Mouse (Mus musculus): ENCODE results near the gene Ms4a6b.
A peak's percentile ranks its signal among the peaks of the same experiment; 100 is the strongest.
"Not testable (repeated sequence)": the region's sequence is repeated elsewhere in the genome, so short reads cannot be mapped to it uniquely, and the experiment has no call there.

The Ms4a6b gene

DNA sequence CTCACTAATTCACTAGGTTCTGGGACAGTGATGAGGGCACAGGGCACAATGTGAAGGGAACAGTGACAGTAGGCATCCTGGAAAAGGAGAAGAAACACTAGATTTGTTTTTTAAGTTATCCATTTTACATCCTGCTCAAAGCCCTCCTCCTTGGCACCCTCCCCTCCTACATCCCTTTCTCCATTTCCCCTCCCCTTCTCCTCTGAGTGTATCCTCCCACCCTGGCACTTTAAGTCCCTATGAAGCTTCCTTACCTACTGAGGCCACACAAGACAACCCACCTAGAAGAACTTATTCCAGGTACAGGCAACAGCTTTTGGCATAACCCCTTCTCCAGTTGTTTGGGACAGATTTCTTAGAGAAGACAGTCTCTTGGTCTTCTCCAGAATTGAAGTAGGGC is at the start of gene Ms4a6b:
Gene Ms4a6b (plus strand): TSS at position 267 of the 400 bp plus-strand sequence.
- DNase-seq, result no peak

- DNase-seq, result not testable (repeated sequence)
Measured at GRCm38 (mm10) chr19:11468361-11468760, 48.0 kb upstream of the Ms4a6b start.

DNA sequence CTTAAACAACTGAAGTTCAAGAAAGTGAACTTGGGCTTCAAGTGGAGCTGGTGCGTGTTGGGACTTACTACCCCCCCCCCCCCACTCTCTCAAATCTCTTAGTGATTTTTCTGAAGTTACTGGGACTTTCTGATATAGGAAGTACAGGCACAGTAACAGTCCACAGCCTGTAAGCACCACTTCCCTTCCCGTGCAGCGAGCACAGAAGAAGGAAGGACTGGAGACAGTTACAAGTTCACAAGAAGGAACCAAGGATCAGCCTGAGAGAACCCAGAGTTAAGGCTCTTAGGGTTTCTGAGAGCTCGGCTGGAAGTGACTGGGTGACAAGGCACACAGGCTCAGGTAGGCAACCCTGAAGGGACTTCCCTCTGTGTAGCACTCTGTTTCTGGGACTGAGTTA is 47.1 kb upstream of the Ms4a6b start, which contains the start of gene Ms4a6c:
Gene Ms4a6c (plus strand): TSS at position 152 of the 400 bp plus-strand sequence.
- DNase-seq, result not testable (repeated sequence)

DNA sequence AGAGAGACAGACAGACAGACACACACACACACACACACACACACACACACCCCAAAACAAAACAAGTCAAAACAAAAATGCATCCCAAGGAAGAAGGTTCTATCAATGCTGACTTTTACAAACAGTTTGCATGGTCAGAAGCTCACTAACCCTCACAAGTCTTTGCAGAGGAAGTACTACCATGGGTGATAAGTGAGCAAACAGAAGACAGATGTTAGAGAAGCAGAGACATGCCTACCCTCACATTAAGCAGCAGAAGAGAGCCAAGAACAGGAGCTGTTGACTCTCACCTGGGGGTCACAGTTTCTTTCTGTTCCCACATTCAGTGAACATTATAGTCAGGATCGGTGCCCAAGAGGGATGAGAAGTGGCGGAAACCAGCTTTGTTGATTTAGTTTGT is 36.6 kb upstream of the Ms4a6b start:
- no peak for DNase-seq

DNA sequence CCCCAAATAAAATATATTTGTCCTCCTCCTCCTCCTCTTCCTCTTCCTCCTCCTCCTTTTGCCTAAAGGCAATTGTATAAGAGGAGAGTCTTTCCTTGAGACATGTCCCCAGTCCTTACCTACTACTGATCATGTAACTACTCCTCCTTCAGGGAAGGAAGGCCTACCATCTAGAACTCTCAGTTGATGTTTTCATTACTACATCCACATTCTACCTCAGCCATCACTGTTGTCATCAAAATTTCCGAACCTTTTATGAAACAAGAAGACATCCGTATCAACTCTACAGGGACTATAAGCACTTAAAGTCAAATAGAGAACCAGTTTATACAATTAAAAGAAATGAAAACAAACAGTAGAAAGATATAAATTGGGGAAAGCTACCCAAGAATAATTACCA is 33.6 kb upstream of the Ms4a6b start:
- DNase-seq, result no peak

DNA sequence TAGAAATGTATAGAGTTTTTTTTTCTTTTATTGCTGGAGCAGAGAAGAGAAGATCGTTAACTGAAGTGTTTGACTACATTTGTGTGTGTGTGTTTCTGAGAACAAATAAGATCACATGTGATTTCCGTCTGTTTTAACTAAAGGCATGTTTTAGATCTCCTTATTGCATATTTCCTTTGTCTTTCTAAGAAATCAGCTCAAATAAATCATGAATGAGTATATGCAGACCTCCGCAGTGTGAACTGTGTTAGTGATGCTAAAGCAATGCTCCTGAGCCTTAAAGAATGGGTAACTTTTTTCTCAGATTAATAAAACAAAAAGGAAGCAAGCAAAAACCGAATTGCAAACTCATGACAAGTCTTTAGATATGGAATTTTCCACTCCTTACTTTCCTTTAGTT is 32.4 kb upstream of the Ms4a6b start:
- DNase-seq, result no peak

GRCm38 (mm10) chr19:11484388-11484787 is 31.9 kb upstream of the Ms4a6b start:
- no peak for DNase-seq

GRCm38 (mm10) chr19:11485266-11485665 is 31.0 kb upstream of the Ms4a6b start:
- DNase-seq, result no peak

DNA sequence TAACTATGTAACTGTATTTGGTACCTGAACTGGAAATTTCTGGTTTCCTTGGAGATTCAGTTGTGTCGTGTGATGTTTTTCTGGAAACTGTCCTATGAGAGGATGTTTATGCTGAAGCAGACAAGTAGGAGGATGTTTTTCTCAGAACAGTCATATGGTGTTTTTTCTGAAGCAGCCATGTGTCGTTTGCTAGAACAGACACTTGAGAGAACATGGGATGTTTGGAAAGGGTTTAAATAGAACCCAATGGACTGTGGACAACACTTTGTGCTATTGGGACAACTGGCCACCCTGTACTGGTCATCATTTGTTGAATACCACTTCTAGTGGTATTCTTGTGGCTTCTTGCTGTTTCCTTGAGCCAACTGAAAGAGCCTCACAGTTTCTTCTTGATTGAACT is 30.6 kb upstream of the Ms4a6b start, which contains the start of gene Gm8369:
Gene Gm8369 (plus strand): TSS at position 193 of the 400 bp plus-strand sequence.
- no peak for DNase-seq

DNA sequence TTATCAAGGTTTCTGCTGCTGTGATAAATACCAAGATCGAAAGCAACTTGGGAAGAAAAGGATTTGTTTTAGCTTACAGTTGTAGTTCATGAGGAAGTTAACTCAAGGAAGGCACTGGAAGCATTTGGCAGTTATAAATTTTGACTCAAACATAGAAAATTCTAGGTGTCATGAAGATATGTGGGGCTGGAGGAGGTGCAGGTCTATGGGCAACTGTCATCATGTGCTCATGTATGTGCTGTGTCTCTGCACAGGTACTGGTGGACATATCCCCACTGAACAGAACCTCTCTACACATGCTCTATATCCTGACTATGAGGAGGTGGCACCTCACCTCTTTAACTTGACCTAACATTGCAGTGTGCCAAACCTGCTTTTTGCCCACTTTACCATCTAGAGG is 29.7 kb upstream of the Ms4a6b start:
- no peak for DNase-seq

DNA sequence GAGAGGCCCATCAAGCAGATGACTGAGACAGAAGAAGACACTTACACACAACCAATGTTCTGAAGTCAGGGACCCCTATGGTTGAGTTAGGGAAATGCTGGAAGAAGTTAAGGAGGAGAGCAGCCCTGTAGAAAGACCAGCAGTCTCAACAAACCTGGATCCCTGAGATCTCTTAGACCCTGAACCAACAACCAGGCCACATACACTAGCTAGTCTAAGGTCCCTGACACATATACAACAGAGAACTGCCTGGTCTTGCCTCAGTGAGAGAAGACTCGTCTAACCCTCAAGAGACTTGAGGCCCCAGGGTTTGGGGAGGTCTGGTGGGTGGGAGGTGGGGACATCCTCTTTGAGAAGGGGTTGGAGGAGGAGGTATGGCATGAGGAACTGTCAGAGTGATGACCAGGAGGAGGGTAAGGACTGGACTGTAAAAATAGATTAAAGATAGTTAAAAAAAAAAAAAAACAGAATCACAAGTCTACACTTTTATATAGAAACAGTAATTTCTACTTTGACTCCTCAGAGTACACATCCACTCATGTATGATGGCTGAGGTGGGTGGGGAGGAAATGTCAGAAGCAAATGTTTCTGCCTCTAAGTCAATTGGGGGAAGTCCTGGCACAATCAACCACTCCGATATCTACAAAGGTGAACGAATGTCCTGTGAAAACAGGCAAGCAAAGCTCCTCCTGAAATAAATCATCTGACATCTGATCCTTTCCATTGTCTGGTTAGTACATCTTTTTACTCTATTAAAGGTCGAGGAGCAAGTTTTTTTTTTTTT is 24.7 kb upstream of the Ms4a6b start:
- DNase-seq, result no peak

DNA sequence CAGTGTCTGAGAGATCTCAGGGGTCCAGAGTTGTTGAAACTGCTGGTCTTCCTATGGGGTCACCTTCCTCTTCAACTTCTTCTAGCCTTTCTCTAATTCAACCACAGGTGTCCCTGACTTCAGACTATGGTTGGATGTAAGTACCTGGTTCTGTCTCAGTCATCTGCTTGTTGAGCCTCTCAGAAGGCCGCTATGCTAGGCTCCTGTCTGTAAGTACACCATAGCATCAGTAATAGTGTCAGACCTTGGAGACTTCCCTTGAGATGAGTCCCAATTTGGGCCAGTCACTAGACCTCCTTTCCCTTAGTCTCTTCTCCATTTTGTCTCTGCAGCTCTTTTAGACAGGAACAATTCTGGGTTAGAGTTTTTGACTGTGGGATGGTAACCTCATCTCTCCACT is 23.6 kb upstream of the Ms4a6b start:
- DNase-seq, result no peak

GRCm38 (mm10) chr19:11494519-11494918 is 21.8 kb upstream of the Ms4a6b start:
- DNase-seq, result no peak

- DNase-seq, result no peak
Measured at GRCm38 (mm10) chr19:11496361-11496760, 20.0 kb upstream of the Ms4a6b start.

GRCm38 (mm10) chr19:11497300-11497699 is 19.0 kb upstream of the Ms4a6b start:
- DNase-seq, result not testable (repeated sequence)

GRCm38 (mm10) chr19:11500796-11501195 is 15.5 kb upstream of the Ms4a6b start:
- no peak for DNase-seq

DNA sequence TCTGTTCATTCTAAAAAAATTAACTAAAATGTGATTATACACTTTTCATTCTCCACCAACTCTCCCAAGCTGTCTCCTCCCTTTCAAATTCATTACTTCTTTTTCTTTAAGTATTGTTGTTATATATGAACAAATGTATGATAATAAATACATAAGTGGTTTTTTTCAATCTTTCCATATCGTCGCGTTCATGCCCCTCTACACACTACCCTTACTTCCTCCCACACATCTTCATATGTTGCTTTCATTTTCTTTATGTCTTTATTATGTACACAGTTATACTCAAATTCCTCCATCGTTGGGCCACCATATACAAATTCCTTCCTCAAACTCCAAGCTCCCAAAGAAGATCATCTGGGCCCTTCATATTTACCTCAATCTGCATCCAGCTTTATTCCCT is 15.0 kb upstream of the Ms4a6b start:
- no peak for DNase-seq

- no peak for DNase-seq
Measured at GRCm38 (mm10) chr19:11504857-11505256, 11.5 kb upstream of the Ms4a6b start.

GRCm38 (mm10) chr19:11513458-11513857 is 2.9 kb upstream of the Ms4a6b start:
- no peak for DNase-seq

- DNase-seq, result peak; percentile 59 to 67
Measured at GRCm38 (mm10) chr19:11516845-11517244, 533 bp downstream of the Ms4a6b start.

GRCm38 (mm10) chr19:11517373-11517772 is 1.1 kb downstream of the Ms4a6b start:
- DNase-seq, result not testable (repeated sequence)

- DNase-seq, result not testable (repeated sequence)
Measured at GRCm38 (mm10) chr19:11518356-11518755, 2.0 kb downstream of the Ms4a6b start.

GRCm38 (mm10) chr19:11520146-11520545 is 3.8 kb downstream of the Ms4a6b start:
- DNase-seq, result no peak

GRCm38 (mm10) chr19:11533421-11533820 is 17.1 kb downstream of the Ms4a6b start:
- DNase-seq, result no peak
